Mouse (Mus musculus): ENCODE measurements around the gene Ssh1. TPM values are rescaled to one million over a fixed set of nuclear protein-coding genes. Genes with fewer than 3 reads are reported as not detected.

Ssh1 gene
- total and polyA plus RNA-seq, 3 experiments, result 3.0 to 8.2 (median 8.1) TPM

GRCm38 (mm10) chr5:113908592-113909441 lies 84.9 kb downstream of the Ssh1 start, which contains the start of gene Coro1c (continued):
- TF ChIP-seq IRF4 (IDR thresholded peaks at IDR 0.05; ENCODE audit: low read depth, low read length) (no peak), ZC3H11A (IDR thresholded peaks at IDR 0.05; ENCODE audit: low read depth, low read length) (no peak), JUN (IDR thresholded peaks at IDR 0.05; ENCODE audit: insufficient read depth, low read depth, low read length) (no peak), E2F4 (IDR thresholded peaks at IDR 0.05; ENCODE audit: insufficient replicate concordance, low read depth, low read length) (no peak), MAX (IDR thresholded peaks at IDR 0.05; ENCODE audit: low read length) (peak; percentile 68), ELF1 (IDR thresholded peaks at IDR 0.05; ENCODE audit: low read depth, low read length) (peak; percentile 92), NELFE (IDR thresholded peaks at IDR 0.05; ENCODE audit: low read depth, low read length) (peak; percentile 63), MYC (IDR thresholded peaks at IDR 0.05; ENCODE audit: low read depth, low read length) (no peak), MEF2A (IDR thresholded peaks at IDR 0.05; ENCODE audit: borderline replicate concordance, low read depth, low read length) (peak; percentile 29; the same call in 1 of the 2 replicates), JUND (conservative IDR thresholded peaks at IDR 0.05; ENCODE audit: low read depth, low read length) (no peak), EP300 (IDR thresholded peaks at IDR 0.05; ENCODE audit: low read length) (0 out of 2 replicates have a peak, but pooled peaks have one; percentile 8), POLR2AphosphoS2 (IDR thresholded peaks at IDR 0.05; ENCODE audit: low read depth, low read length) (no peak), RCOR1 (conservative IDR thresholded peaks at IDR 0.05; ENCODE audit: low read depth, low read length) (no peak), CHD1 (IDR thresholded peaks at IDR 0.05; ENCODE audit: low read depth, low read length) (no peak)

GRCm38 (mm10) chr5:113907786-113908567 lies 85.7 kb downstream of the Ssh1 start:
- dilution Hi-C loops (cut with MboI; ENCODE audit: extremely low pct_ligation_motif_present, extremely low pct_unique_long_range_greater_than_20kb, low sequenced_read_pairs), result no loop called here
- 0 out of 2 replicates have a peak, but pooled peaks have one; percentile 44 for TF ChIP-seq TBP (conservative IDR thresholded peaks at IDR 0.05; ENCODE audit: low read depth, low read length)
- peak; percentile 38; the same call in 1 of the 2 replicates for TF ChIP-seq BHLHE40 (IDR thresholded peaks at IDR 0.05; ENCODE audit: low read depth, low read length)
- no peak for TF ChIP-seq POLR2A (IDR thresholded peaks at IDR 0.05; ENCODE audit: low read depth, low read length)
- peak; percentile 71; the same call in 1 of the 2 replicates for TF ChIP-seq UBTF (IDR thresholded peaks at IDR 0.05; ENCODE audit: low read depth, low read length)
- TF ChIP-seq NRF1 (IDR thresholded peaks at IDR 0.05; ENCODE audit: low read depth, low read length), result peak; percentile 80
- Histone ChIP-seq H3K9ac (ENCODE audit: insufficient read depth, low read depth) (peak overlapping the region; percentile 61), H3K4me3 (replicated peaks in 1 of 3; ENCODE audit: low read depth in 2 of 3, low read length in 2 of 3, poor library complexity in 1 of 3) (peak overlapping the region; percentile 69 to 97 (median 79)), H3K4me2 (ENCODE audit: insufficient read depth, low read depth, poor library complexity, severe bottlenecking) (peak overlapping the region; percentile 45), H3K4me1 (ENCODE audit: control insufficient read depth in 1 of 2, insufficient read depth in 2 of 2) (peaks cover 8 to 46% of the 10 kb centered on the region in 2 experiments), H3K27ac (ENCODE audit: insufficient read depth, low read depth) (peak overlapping the region; percentile 44), H3K9me3 (replicated peaks; ENCODE audit: low read length) (no peaks in the 10 kb centered on the region), H3K36me3 (replicated peaks in 1 of 2; ENCODE audit: control insufficient read depth in 1 of 2, insufficient read depth in 1 of 2, low read length in 1 of 2) (peaks cover 0 to 6% of the 10 kb centered on the region in 2 experiments), H3K27me3 (replicated peaks) (no peaks in the 10 kb centered on the region), H3K79me2 (replicated peaks; ENCODE audit: control insufficient read depth, extremely low read depth, insufficient read depth, poor library complexity, severe bottlenecking) (peaks cover 29% of the 10 kb centered on the region)
- in situ Hi-C loops (cut with MboI; ENCODE audit: low pct_ligation_motif_present, low pct_unique_long_range_greater_than_20kb, low sequenced_read_pairs), result no loop called here
- DNase-seq (ENCODE audit: extremely low read depth), result peak; percentile 70

Data from CH12.LX (cell line).